ENCODE assay signal across 8 mouse cellular contexts in genomic region chr10:128458719-128459408, GRCm38 (mm10). TPM values are rescaled to one million over a fixed set of nuclear protein-coding genes. Genes with fewer than 3 reads are reported as not detected.
A peak's percentile ranks its signal among the peaks of the same experiment; 100 is the strongest.
DNase-seq lines count a peak whose midpoint lies in the region; ATAC-seq lines count a peak whose summit lies in the region.

TSS of gene Smarcc2 (plus strand) at chr10:128459248.

- peak within 1 kb of the TSS; percentile 93 for H3K9ac ChIP-seq in heart, embryonic 14.5 days (ENCODE audit: low read length)
- peak within 1 kb of the TSS; percentile 97 for H3K9ac ChIP-seq in liver, embryonic 12.5 days

- peak; percentile 89 for DNase-seq in CD4-positive helper T cell, adult 2 months (ENCODE audit: low read depth, low spot score)
- DNase-seq in forebrain, embryonic 10.5 days (ENCODE audit: extremely low spot score, low spot score) = peak; percentile 80
- DNase-seq in kidney, postnatal 14 days = peak; percentile 92
- DNase-seq in naive thymus-derived CD4-positive, alpha-beta T cell, adult 2 months (ENCODE audit: low read depth) = peak; percentile 89
- peak; percentile 87 for DNase-seq in splenic B cell, adult 2 months (ENCODE audit: low read depth, low spot score)

- H3K36me3 ChIP-seq in forebrain, embryonic 10.5 days (replicated peaks) = peaks cover 32% of the 10 kb centered on the region
- H3K36me3 ChIP-seq in heart, embryonic 14.5 days (ENCODE audit: control insufficient read depth, insufficient read depth, low read length) = peaks cover 32% of the 10 kb centered on the region
- H3K36me3 ChIP-seq in liver, embryonic 12.5 days = peaks cover 30% of the 10 kb centered on the region
- H3K36me3 ChIP-seq in splenic B cell, adult 2 months (ENCODE audit: control insufficient read depth, insufficient read depth, low read length, poor library complexity, severe bottlenecking) = peaks cover 4% of the 10 kb centered on the region

- under 1% methylated on average over 84 of the region's 86 CpGs for WGBS in forebrain, embryonic 10.5 days
- WGBS in heart, embryonic 14.5 days = 2% methylated on average over 75 of the region's 86 CpGs
- 2% methylated on average over 81 of the region's 86 CpGs for WGBS in liver, embryonic 12.5 days (ENCODE audit: insufficient replicate concordance)

- peaks cover 5% of the 10 kb centered on the region; the same call in 1 of the 2 replicates for H3K4me1 ChIP-seq in brown adipose tissue, adult 24 weeks (ENCODE audit: control insufficient read depth, insufficient read depth, insufficient read length, low read length)
- H3K4me1 ChIP-seq in forebrain, embryonic 10.5 days = peaks cover 20% of the 10 kb centered on the region
- H3K4me1 ChIP-seq in heart, embryonic 14.5 days (ENCODE audit: control insufficient read depth in 2 of 2, insufficient read depth in 2 of 2, low read length in 2 of 2) = peaks cover 0 to 15% of the 10 kb centered on the region in 2 experiments; a peak in 2 of 4 replicates
- H3K4me1 ChIP-seq in liver, embryonic 12.5 days = peaks cover 26% of the 10 kb centered on the region

- H3K4me2 ChIP-seq in heart, embryonic 14.5 days (ENCODE audit: low read length) = peak within 1 kb of the TSS; percentile 86
- peak within 1 kb of the TSS; percentile 93 for H3K4me2 ChIP-seq in liver, embryonic 12.5 days

- H3K4me3 ChIP-seq in brown adipose tissue, adult 24 weeks (ENCODE audit: insufficient read depth, low read depth, low read length) = peak within 1 kb of the TSS; percentile 98
- peak within 1 kb of the TSS; percentile 96 for H3K4me3 ChIP-seq in forebrain, embryonic 10.5 days
- H3K4me3 ChIP-seq in heart, embryonic 14.5 days (ENCODE audit: control insufficient read depth in 1 of 2, insufficient read depth in 1 of 2, low read depth in 1 of 2, low read length in 2 of 2) = peak within 1 kb of the TSS; percentile 89 to 95
- peak within 1 kb of the TSS; percentile 97 for H3K4me3 ChIP-seq in liver, embryonic 12.5 days

- peak; percentile 83 for ATAC-seq in heart, embryonic 14.5 days (ENCODE audit: insufficient number of reproducible peaks, insufficient read depth, low FRiP score, low read depth)
- ATAC-seq in liver, embryonic 12.5 days = peak; percentile 85

- peaks cover 21% of the 10 kb centered on the region for H3K27me3 ChIP-seq in forebrain, embryonic 10.5 days (ENCODE audit: poor library complexity, severe bottlenecking)
- H3K27me3 ChIP-seq in heart, embryonic 14.5 days (ENCODE audit: control insufficient read depth, insufficient read depth, low read length) = no peaks in the 10 kb centered on the region
- no peaks in the 10 kb centered on the region for H3K27me3 ChIP-seq in liver, embryonic 12.5 days (replicated peaks)
- H3K27me3 ChIP-seq in splenic B cell, adult 2 months (ENCODE audit: control insufficient read depth, insufficient read depth, low read length, poor library complexity, severe bottlenecking) = no peaks in the 10 kb centered on the region

- no peaks in the 10 kb centered on the region for H3K9me3 ChIP-seq in forebrain, embryonic 10.5 days
- H3K9me3 ChIP-seq in heart, embryonic 14.5 days (ENCODE audit: control insufficient read depth, low read length) = no peaks in the 10 kb centered on the region
- H3K9me3 ChIP-seq in liver, embryonic 12.5 days (replicated peaks) = no peaks in the 10 kb centered on the region

- peak within 1 kb of the TSS; percentile 98 for H3K27ac ChIP-seq in brown adipose tissue, adult 24 weeks (replicated peaks; ENCODE audit: low read depth, low read length)
- H3K27ac ChIP-seq in forebrain, embryonic 10.5 days = peak within 1 kb of the TSS; percentile 98
- peak within 1 kb of the TSS; percentile 91 to 92 for H3K27ac ChIP-seq in heart, embryonic 14.5 days (replicated peaks in 1 of 2; ENCODE audit: control insufficient read depth in 1 of 2, insufficient read depth in 1 of 2, low read depth in 2 of 2, low read length in 2 of 2)
- H3K27ac ChIP-seq in liver, embryonic 12.5 days = peak within 1 kb of the TSS; percentile 97

RNA-seq across cellular contexts. Expression of gene Smarcc2, which starts in this region (rescaled TPM):
- polyA plus RNA-seq in brown adipose tissue, adult 24 weeks (2012; ENCODE audit: insufficient read depth, insufficient read length, missing spikeins) = 63.7 and 94.7 TPM in 2 replicates
- polyA plus RNA-seq in forebrain, embryonic 10.5 days (2016; fragmentation: Nextera tagmentation; extraction: Ambion mirVana) = 72.0 and 73.6 TPM in 2 replicates
- 62.4 and 63.7 TPM in 2 replicates for polyA plus RNA-seq in heart, embryonic 14.5 days (2014; fragmentation: Nextera tagmentation; extraction: Ambion mirVana)
- polyA plus RNA-seq in liver, embryonic 12.5 days (2016; fragmentation: Nextera tagmentation; extraction: Ambion mirVana) = 34.9 and 40.3 TPM in 2 replicates

Comparison
In these comparisons a context has a peak if more than half of its experiments do, and no peak if none do; other contexts are left out.
1. Peak in every context shown above with its lines: DNase-seq, ATAC-seq, H3K4me3 ChIP-seq and H3K27ac ChIP-seq.